8 mouse cellular contexts compared by ENCODE assay signal in genomic region chr2:92883039-92883911, GRCm38 (mm10). TPM values are rescaled to one million over a fixed set of nuclear protein-coding genes. Genes with fewer than 3 reads are reported as not detected.
DNase-seq lines count a peak whose midpoint lies in the region; ATAC-seq lines count a peak whose summit lies in the region.

No protein-coding gene starts in this region.

- H3K27ac ChIP-seq in liver, embryonic 11.5 days (ENCODE audit: low read depth, low read length) = no peak overlapping the region
- H3K27ac ChIP-seq in midbrain, embryonic 16.5 days (ENCODE audit: low read length) = no peak overlapping the region
- H3K27ac ChIP-seq in stomach, embryonic 16.5 days (ENCODE audit: low read length) = no peak overlapping the region

- no peak for ATAC-seq in liver, embryonic 11.5 days (replicated peaks; ENCODE audit: low FRiP score)
- peak; percentile 73 for ATAC-seq in midbrain, embryonic 16.5 days
- no peak for ATAC-seq in stomach, embryonic 16.5 days (ENCODE audit: insufficient read depth, low FRiP score)

- no peak overlapping the region for H3K4me2 ChIP-seq in liver, embryonic 11.5 days
- peak overlapping the region; percentile 22; the same call in 1 of the 2 replicates for H3K4me2 ChIP-seq in midbrain, embryonic 16.5 days (ENCODE audit: low read length)
- peak overlapping the region; percentile 15; the same call in 1 of the 2 replicates for H3K4me2 ChIP-seq in stomach, embryonic 16.5 days (ENCODE audit: low read depth, low read length)

- intact Hi-C loops in left cerebral cortex, postnatal 36 days (cut with DNase I) = no loop called here

- no peak overlapping the region for H3K9ac ChIP-seq in liver, embryonic 11.5 days (ENCODE audit: low read depth, low read length)
- no peak overlapping the region for H3K9ac ChIP-seq in midbrain, embryonic 16.5 days (ENCODE audit: low read depth, low read length)
- H3K9ac ChIP-seq in stomach, embryonic 16.5 days (ENCODE audit: low read length) = no peak overlapping the region

- no peaks in the 10 kb centered on the region for H3K4me1 ChIP-seq in liver, embryonic 11.5 days (replicated peaks; ENCODE audit: control insufficient read depth, insufficient read depth, low read length)
- H3K4me1 ChIP-seq in midbrain, embryonic 16.5 days (ENCODE audit: control insufficient read depth, insufficient read depth, low read length) = peaks cover 5% of the 10 kb centered on the region; the same call in 1 of the 2 replicates
- H3K4me1 ChIP-seq in stomach, embryonic 16.5 days (ENCODE audit: control insufficient read depth, insufficient read depth, low read length) = peaks cover 4% of the 10 kb centered on the region; the same call in 1 of the 2 replicates

- no peak overlapping the region for H3K4me3 ChIP-seq in liver, embryonic 11.5 days (ENCODE audit: low read depth, low read length)
- H3K4me3 ChIP-seq in midbrain, embryonic 16.5 days (ENCODE audit: low read depth, low read length) = no peak overlapping the region
- H3K4me3 ChIP-seq in stomach, embryonic 16.5 days (replicated peaks; ENCODE audit: low read length) = no peak overlapping the region

- WGBS in liver, embryonic 11.5 days = 4% methylated on average over 15 of the region's 15 CpGs
- 2% methylated on average over 15 of the region's 15 CpGs for WGBS in midbrain, embryonic 16.5 days
- 4% methylated on average over 15 of the region's 15 CpGs for WGBS in stomach, embryonic 16.5 days

- no peaks in the 10 kb centered on the region for H3K36me3 ChIP-seq in liver, embryonic 11.5 days (ENCODE audit: control insufficient read depth, insufficient read depth, low read length)
- no peaks in the 10 kb centered on the region for H3K36me3 ChIP-seq in midbrain, embryonic 16.5 days (ENCODE audit: control insufficient read depth, insufficient read depth, low read length)
- H3K36me3 ChIP-seq in stomach, embryonic 16.5 days (ENCODE audit: control insufficient read depth, insufficient read depth, low read length) = no peaks in the 10 kb centered on the region

- DNase-seq in liver = peak; percentile 46
- DNase-seq in liver, embryonic 11.5 days (ENCODE audit: low spot score) = no peak
- DNase-seq in cerebellum, postnatal 25 days = peak; percentile 63 to 81
- DNase-seq in gastrocnemius, postnatal 10 days = peak; percentile 55
- peak; percentile 8 for DNase-seq in kidney, adult 11 months
- DNase-seq in left cerebral cortex, postnatal 36 days (ENCODE audit: low spot score in 2 of 2) = peak; percentile 47 to 54

- no peaks in the 10 kb centered on the region for H3K9me3 ChIP-seq in liver, embryonic 11.5 days (ENCODE audit: control insufficient read depth, low read length)
- no peaks in the 10 kb centered on the region for H3K9me3 ChIP-seq in midbrain, embryonic 16.5 days (replicated peaks; ENCODE audit: control insufficient read depth, low read length, poor library complexity, severe bottlenecking)
- no peaks in the 10 kb centered on the region for H3K9me3 ChIP-seq in stomach, embryonic 16.5 days (replicated peaks; ENCODE audit: control insufficient read depth, low read length)

- no peaks in the 10 kb centered on the region for H3K27me3 ChIP-seq in liver, embryonic 11.5 days (replicated peaks; ENCODE audit: control insufficient read depth, insufficient read depth, low read length)
- H3K27me3 ChIP-seq in midbrain, embryonic 16.5 days (ENCODE audit: control insufficient read depth, insufficient read depth, low read depth, low read length) = no peaks in the 10 kb centered on the region
- H3K27me3 ChIP-seq in stomach, embryonic 16.5 days (ENCODE audit: control insufficient read depth, insufficient read depth, low read length) = no peaks in the 10 kb centered on the region

RNA-seq across cellular contexts. Expression of gene Syt13, which starts 31.6 kb away (rescaled TPM):
- polyA plus RNA-seq in liver, embryonic 11.5 days (2014; fragmentation: Nextera tagmentation; extraction: Ambion mirVana) = 0.71 and 0.78 TPM in 2 replicates
- 1 to 10 TPM; 1.0 to 1.1 TPM for total RNA-seq in gastrocnemius, postnatal 10 days (2021)
- 100 to 1,000 TPM; 174 to 218 TPM for total RNA-seq in left cerebral cortex, postnatal 36 days (2021)
- 112 and 145 TPM in 2 replicates for polyA plus RNA-seq in midbrain, embryonic 16.5 days (2015; fragmentation: Nextera tagmentation; extraction: Ambion mirVana)
- polyA plus RNA-seq in stomach, embryonic 16.5 days (2015; fragmentation: Nextera tagmentation; extraction: Ambion mirVana) = 12.7 and 12.9 TPM in 2 replicates
